Mouse (Mus musculus) G1E (cell line): Measurements from ENCODE around the gene C9orf72. TPM values are rescaled to one million over a fixed set of nuclear protein-coding genes. Genes with fewer than 3 reads are reported as not detected.

Source experiments
- ATAC-seq: 2 replicates; pipeline ENCODE4 v1.8.0; 2016; ENCODE audit warnings: mild to moderate bottlenecking; ENCODE audit not compliant: insufficient number of reproducible peaks, poor library complexity, low FRiP score, severe bottlenecking; ENCODE audit errors: extremely low read depth
- DNase-seq: peaks from one replicate; pipeline ENCODE4 v3.0.0; 2012; ENCODE audit warnings: low spot score
- H3K27me3 ChIP-seq: 2 replicates; pipeline ENCODE4 v1.6.1; 2012; ENCODE audit warnings: mild to moderate bottlenecking, low read length, inconsistent platforms; ENCODE audit not compliant: insufficient read depth
- H3K36me3 ChIP-seq: replicated peaks from 2 replicates; pipeline ENCODE3; 2012; ENCODE audit warnings: mild to moderate bottlenecking, inconsistent platforms
- H3K4me1 ChIP-seq: 2 replicates; pipeline ENCODE4 v1.6.1; 2012; ENCODE audit warnings: low read depth, low read length, inconsistent platforms, mixed read lengths; ENCODE audit not compliant: insufficient read depth
- H3K4me3 ChIP-seq: 2 replicates; pipeline ENCODE4 v1.5.1; 2012; ENCODE audit warnings: low read depth, mild to moderate bottlenecking, inconsistent platforms, low read length, moderate library complexity, mixed read lengths
- H3K9me3 ChIP-seq: replicated peaks from 2 replicates; pipeline ENCODE4 v1.6.1; 2012; ENCODE audit warnings: inconsistent platforms
- CTCF ChIP-seq: IDR thresholded peaks from 2 replicates; pipeline ENCODE4 v1.5.1; 2012; ENCODE audit warnings: low read depth, low read length, inconsistent platforms, mixed read lengths
- GATA1 ChIP-seq: IDR thresholded peaks from 2 replicates; pipeline ENCODE4 v1.6.1; 2012; ENCODE audit warnings: borderline replicate concordance, low read length, inconsistent platforms, mixed read lengths
- GATA2 ChIP-seq: IDR thresholded peaks from 2 replicates; pipeline ENCODE4 v1.6.1; 2012; ENCODE audit warnings: low read depth, low read length, inconsistent platforms, borderline replicate concordance
- POLR2AphosphoS5 ChIP-seq: IDR thresholded peaks from 2 replicates; pipeline ENCODE4 v1.6.1; 2012; ENCODE audit warnings: low read depth, low read length, inconsistent platforms; ENCODE audit not compliant: insufficient replicate concordance
- TAL1 ChIP-seq: conservative IDR thresholded peaks from 2 replicates; pipeline ENCODE4 v1.6.1; 2012; ENCODE audit warnings: low read depth, low read length, inconsistent platforms, mixed read lengths
- polyA plus RNA-seq: library from polyadenylated mRNA; stranded (reverse); fragments of >175 nt; gene quantifications from 2 replicates; pipeline ENCODE4 v1.2.3, GENCODE M21; 2012
- total RNA-seq, 2 experiments: library from RNA; stranded (forward) in 1 of 2; stranded (reverse) in 1 of 2; fragments of 200-1000 nt in 1 of 2; fragments of >200 nt in 1 of 2; fragmentation: Nextera tagmentation in 1 of 2; gene quantifications; 2 replicates each; pipeline ENCODE4 v1.2.3; 2014 to 2017

Gene C9orf72
- total and polyA plus RNA-seq, 3 experiments, result 0.18 to 21.7 (median 17.5) TPM

DNA sequence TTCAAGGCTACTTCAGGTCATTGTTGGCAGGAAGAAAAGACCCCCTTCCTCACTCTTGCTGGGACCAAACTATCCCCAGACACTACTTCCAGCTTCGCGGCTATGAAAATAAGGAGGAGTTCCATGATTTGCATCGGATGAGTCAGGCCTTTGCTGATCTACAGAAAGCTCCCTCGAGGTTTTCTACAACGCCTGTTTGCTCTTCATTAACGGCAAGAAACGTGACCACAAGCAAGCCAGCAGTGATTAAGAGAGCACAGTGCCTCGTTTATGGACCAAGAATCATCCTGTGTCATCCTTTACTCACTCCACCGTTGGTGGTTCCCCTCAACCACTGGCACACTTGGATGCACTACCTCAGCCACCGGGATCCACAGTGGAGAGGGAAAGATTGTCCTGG lies 80.2 kb downstream of the C9orf72 start:
- no peak for TF ChIP-seq CTCF
- no peak for TF ChIP-seq GATA2
- TF ChIP-seq GATA1, result no peak
- no peak for TF ChIP-seq TAL1
- no peak for TF ChIP-seq POLR2AphosphoS5
- no peak for ATAC-seq
- Histone ChIP-seq H3K4me3 (no peak overlapping the region), H3K36me3 (no peaks in the 10 kb centered on the region), H3K27me3 (no peaks in the 10 kb centered on the region; the same call in 1 of the 2 replicates), H3K9me3 (no peaks in the 10 kb centered on the region), H3K4me1 (no peaks in the 10 kb centered on the region)
- DNase-seq, result no peak

DNA sequence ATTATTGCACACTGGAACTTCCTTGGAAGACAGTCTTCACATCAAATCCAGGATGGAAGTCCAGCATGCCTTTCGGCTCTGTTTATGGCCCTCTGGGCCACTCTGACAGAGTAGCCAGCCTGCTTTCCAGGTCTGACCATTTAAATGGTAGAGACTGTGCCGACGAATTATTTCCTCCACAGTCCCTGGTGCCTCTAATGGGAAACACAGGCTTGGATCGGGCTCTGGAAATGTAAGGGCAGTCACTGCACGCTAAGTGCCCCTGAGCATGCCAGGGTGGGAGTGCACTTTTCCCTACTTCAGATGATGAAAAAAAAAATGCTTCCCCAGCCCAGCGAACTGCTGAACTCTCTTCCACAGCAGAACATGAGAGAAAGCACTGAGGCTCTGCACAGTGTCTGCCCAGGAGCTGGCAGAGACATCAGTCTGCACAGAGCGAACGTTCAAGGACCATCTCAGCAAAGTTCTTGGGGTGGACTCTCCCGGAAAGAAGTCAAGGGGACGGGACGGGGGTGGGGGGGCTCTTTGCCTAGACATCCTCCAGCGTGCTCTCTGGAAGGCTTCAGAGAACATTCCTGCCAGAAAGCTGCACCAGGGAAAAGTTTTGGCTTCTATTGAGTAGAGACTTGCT lies 82.4 kb downstream of the C9orf72 start:
- H3K27me3 ChIP-seq, result peaks cover 4% of the 10 kb centered on the region; the same call in 1 of the 2 replicates
- DNase-seq (no peak), ATAC-seq (no peak)
- H3K9me3 ChIP-seq, result no peaks in the 10 kb centered on the region
- H3K4me3 ChIP-seq, result no peak overlapping the region
- no peaks in the 10 kb centered on the region for H3K4me1 ChIP-seq
- no peaks in the 10 kb centered on the region for H3K36me3 ChIP-seq
- TF ChIP-seq CTCF, result no peak
- no peak for TF ChIP-seq GATA1
- no peak for TF ChIP-seq GATA2

Other genes with a start within 250 kb of the C9orf72 start
- not detected in 2 replicates for gene Ifnk, start 74.1 kb downstream of the C9orf72 start, total RNA-seq (2014; fragmentation: Nextera tagmentation)
- gene Ifnk, start 74.1 kb downstream of the C9orf72 start, total RNA-seq (2017), result not detected in 2 replicates
- not detected in 2 replicates for gene Ifnk, start 74.1 kb downstream of the C9orf72 start, polyA plus RNA-seq
- gene Mob3b, start 68.7 kb downstream of the C9orf72 start, total RNA-seq (2014; fragmentation: Nextera tagmentation), result not detected in 2 replicates
- gene Mob3b, start 68.7 kb downstream of the C9orf72 start, total RNA-seq (2017), result 0.23 and 0.33 TPM in 2 replicates
- gene Mob3b, start 68.7 kb downstream of the C9orf72 start, polyA plus RNA-seq, result 0.01 TPM in 1 of 2 replicates, not detected in the other